11 mouse cellular contexts compared by ENCODE assay signal in genomic region chr6:140642655-140643054, GRCm38 (mm10).
"Had no signal": no experiment of that assay in that cellular context is flagged by ENCODE, and none has a peak within 500 bp of the region (broad histone marks: within the 10 kb centered on the region; RNA-seq: fewer than 3 reads in every experiment).

No protein-coding gene starts in this region.

- H3K27me3 ChIP-seq: liver, embryonic 15.5 days; lung, embryonic 15.5 days; megakaryocyte, embryonic 14.5 days had no signal

- H3K9me3 ChIP-seq: limb, embryonic 10.5 days; liver, embryonic 15.5 days; lung, embryonic 15.5 days; megakaryocyte, embryonic 14.5 days had no signal

- DNase-seq: kidney, adult 18-20 months; kidney, postnatal 10 days; kidney, postnatal 4 days had no signal

- H3K9ac ChIP-seq: hindbrain, embryonic 14.5 days; liver, embryonic 15.5 days; lung, embryonic 15.5 days had no signal

- H3K4me1 ChIP-seq: limb, embryonic 10.5 days; liver, embryonic 15.5 days; lung, embryonic 15.5 days; megakaryocyte, embryonic 14.5 days had no signal

- H3K27ac ChIP-seq: hindbrain, embryonic 14.5 days; limb, embryonic 10.5 days; liver, embryonic 15.5 days; lung, embryonic 15.5 days; macrophage had no signal

- H3K4me2 ChIP-seq: hindbrain, embryonic 14.5 days; liver, embryonic 11.5 days; liver, embryonic 15.5 days; lung, embryonic 15.5 days; midbrain, embryonic 11.5 days had no signal

- H3K4me3 ChIP-seq: limb, embryonic 10.5 days; liver, embryonic 15.5 days; lung, embryonic 15.5 days; megakaryocyte, embryonic 14.5 days had no signal
